Comparison of ENCODE assay signal across 27 mouse cellular contexts in the genomic region with DNA sequence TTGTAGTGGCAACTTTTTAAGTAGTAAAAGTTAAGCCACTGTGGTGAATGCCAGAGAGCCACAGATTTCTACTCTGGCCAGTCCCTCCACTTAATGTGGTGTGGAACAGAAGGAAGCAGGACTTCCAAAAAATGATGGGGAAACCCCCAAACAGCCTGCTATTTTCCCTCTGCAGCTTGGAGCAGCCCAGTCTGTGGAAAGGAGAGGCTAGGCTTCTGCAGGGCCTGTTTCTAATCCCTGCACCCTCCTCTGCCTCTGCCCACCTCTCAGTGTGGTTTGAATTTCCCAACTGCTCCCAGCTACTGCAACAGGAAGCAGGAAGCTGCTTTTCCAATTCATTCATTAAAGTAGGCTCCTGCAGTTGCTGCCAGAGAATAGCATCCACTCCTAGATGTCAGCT.
DNase-seq lines count a peak whose midpoint lies in the region; ATAC-seq and TF ChIP-seq lines count a peak whose summit lies in the region.
"Had no signal": no experiment of that assay in that cellular context is flagged by ENCODE, and none has a peak within 500 bp of the region (broad histone marks: within the 10 kb centered on the region; RNA-seq: fewer than 3 reads in every experiment).

No protein-coding gene starts in this region.

- TF ChIP-seq CTCF in intestine, postnatal 0 days (IDR thresholded peaks at IDR 0.05; ENCODE audit: low read depth): no peak

- H3K4me1 ChIP-seq in heart, embryonic 13.5 days: peaks cover 44% of the 10 kb centered on the region
- peaks cover 88% of the 10 kb centered on the region for H3K4me1 ChIP-seq in embryonic facial prominence, embryonic 10.5 days
- H3K4me1 ChIP-seq in embryonic facial prominence, embryonic 13.5 days: peaks cover 62% of the 10 kb centered on the region
- H3K4me1 ChIP-seq in limb, embryonic 11.5 days (ENCODE audit: control insufficient read depth, insufficient read depth, low read length): peaks cover 49% of the 10 kb centered on the region
- H3K4me1 ChIP-seq in intestine, postnatal 0 days (replicated peaks; ENCODE audit: control insufficient read depth, insufficient read depth, low read length): no peaks in the 10 kb centered on the region

- 0 out of 2 replicates have a peak overlapping the region, but pooled peaks have one; percentile 1 for H3K27ac ChIP-seq in heart, embryonic 13.5 days (replicated peaks)
- peak overlapping the region; percentile 72 for H3K27ac ChIP-seq in embryonic facial prominence, embryonic 10.5 days (replicated peaks)
- peak overlapping the region; percentile 68 for H3K27ac ChIP-seq in embryonic facial prominence, embryonic 13.5 days
- peak overlapping the region; percentile 48; the same call in 1 of the 2 replicates for H3K27ac ChIP-seq in limb, embryonic 11.5 days (replicated peaks; ENCODE audit: low read depth, low read length)
- no peak overlapping the region for H3K27ac ChIP-seq in intestine, postnatal 0 days (ENCODE audit: low read depth, low read length)
- H3K27ac ChIP-seq: forebrain, embryonic 13.5 days; hindbrain, embryonic 13.5 days; liver, embryonic 13.5 days; midbrain, embryonic 10.5 days; neural tube, embryonic 12.5 days; stomach, postnatal 0 days had no signal

- no peak for DNase-seq in heart, adult 8-10 months (ENCODE audit: low spot score)
- no peak for DNase-seq in embryonic facial prominence, embryonic 10.5 days (ENCODE audit: low spot score)
- DNase-seq in limb, embryonic 11.5 days (ENCODE audit: low spot score): no peak
- DNase-seq in embryo, embryonic 9.5 days (ENCODE audit: extremely low spot score): no peak
- DNase-seq: cerebellum, adult 2 months; cerebellum, postnatal 14 days; gastrocnemius, postnatal 36 days; heart, postnatal 4 days; kidney, postnatal 10 days; layer of hippocampus, adult 9-11 months; liver, embryonic 13.5 days; lung, adult 18-20 months; lung, postnatal 10 days; right cerebral cortex, adult 18-20 months; thymus, adult 18-20 months; thymus, postnatal 25 days had no signal

- no peaks in the 10 kb centered on the region for H3K27me3 ChIP-seq in heart, embryonic 13.5 days (replicated peaks)
- no peaks in the 10 kb centered on the region for H3K27me3 ChIP-seq in embryonic facial prominence, embryonic 10.5 days (replicated peaks; ENCODE audit: low read depth, poor library complexity, severe bottlenecking)
- H3K27me3 ChIP-seq in embryonic facial prominence, embryonic 13.5 days: no peaks in the 10 kb centered on the region
- H3K27me3 ChIP-seq in limb, embryonic 11.5 days (ENCODE audit: control insufficient read depth, insufficient read depth, low read length): no peaks in the 10 kb centered on the region
- H3K27me3 ChIP-seq in intestine, postnatal 0 days (replicated peaks; ENCODE audit: control insufficient read depth, insufficient read depth, low read length): no peaks in the 10 kb centered on the region
- H3K27me3 ChIP-seq: forebrain, embryonic 13.5 days; hindbrain, embryonic 13.5 days; liver, embryonic 13.5 days; neural tube, embryonic 12.5 days had no signal

- peaks cover 15% of the 10 kb centered on the region; the same call in 1 of the 2 replicates for H3K36me3 ChIP-seq in heart, embryonic 13.5 days
- H3K36me3 ChIP-seq in embryonic facial prominence, embryonic 10.5 days (replicated peaks): peaks cover 11% of the 10 kb centered on the region; the same call in 1 of the 2 replicates
- 0 out of 2 replicates have a peak, but pooled peaks cover 6% of the 10 kb centered on the region for H3K36me3 ChIP-seq in embryonic facial prominence, embryonic 13.5 days
- no peaks in the 10 kb centered on the region for H3K36me3 ChIP-seq in limb, embryonic 11.5 days (ENCODE audit: control insufficient read depth, insufficient read depth, low read length)
- no peaks in the 10 kb centered on the region for H3K36me3 ChIP-seq in intestine, postnatal 0 days (ENCODE audit: control insufficient read depth, insufficient read depth)
- H3K36me3 ChIP-seq: hindbrain, embryonic 13.5 days; liver, embryonic 13.5 days; midbrain, embryonic 10.5 days; neural tube, embryonic 12.5 days had no signal

- no peak for ATAC-seq in heart, embryonic 13.5 days (ENCODE audit: extremely low read depth, insufficient number of reproducible peaks, low FRiP score, low TSS enrichment)
- ATAC-seq in embryonic facial prominence, embryonic 13.5 days (ENCODE audit: insufficient number of reproducible peaks, insufficient read depth, low FRiP score, low TSS enrichment, low read depth): no peak
- ATAC-seq in limb, embryonic 11.5 days (ENCODE audit: insufficient number of reproducible peaks, low FRiP score, low TSS enrichment, low read depth): no peak
- no peak for ATAC-seq in intestine, postnatal 0 days
- ATAC-seq: CD4-positive, CD25-positive, alpha-beta regulatory T cell, adult 4 months; forebrain, embryonic 13.5 days; intestine, embryonic 16.5 days had no signal

- H3K9ac ChIP-seq in heart, embryonic 13.5 days: no peak overlapping the region
- no peak overlapping the region for H3K9ac ChIP-seq in embryonic facial prominence, embryonic 13.5 days
- no peak overlapping the region for H3K9ac ChIP-seq in limb, embryonic 11.5 days (ENCODE audit: low read length)
- no peak overlapping the region for H3K9ac ChIP-seq in intestine, postnatal 0 days (ENCODE audit: low read depth, low read length)
- H3K9ac ChIP-seq: forebrain, embryonic 13.5 days; hindbrain, embryonic 13.5 days; liver, embryonic 13.5 days; neural tube, embryonic 12.5 days had no signal

- no peak overlapping the region for H3K4me2 ChIP-seq in heart, embryonic 13.5 days
- no peak overlapping the region for H3K4me2 ChIP-seq in embryonic facial prominence, embryonic 13.5 days
- no peak overlapping the region for H3K4me2 ChIP-seq in limb, embryonic 11.5 days (ENCODE audit: low read depth, severe bottlenecking)
- no peak overlapping the region for H3K4me2 ChIP-seq in intestine, postnatal 0 days (replicated peaks; ENCODE audit: low read depth)
- H3K4me2 ChIP-seq: forebrain, embryonic 13.5 days; hindbrain, embryonic 13.5 days; liver, embryonic 13.5 days; neural tube, embryonic 12.5 days had no signal

- no peak overlapping the region for H3K4me3 ChIP-seq in heart, embryonic 13.5 days
- H3K4me3 ChIP-seq in embryonic facial prominence, embryonic 10.5 days: no peak overlapping the region
- H3K4me3 ChIP-seq in embryonic facial prominence, embryonic 13.5 days: no peak overlapping the region
- H3K4me3 ChIP-seq in limb, embryonic 11.5 days (ENCODE audit: low read depth, low read length): no peak overlapping the region
- H3K4me3 ChIP-seq in intestine, postnatal 0 days (ENCODE audit: low read depth, low read length): no peak overlapping the region
- H3K4me3 ChIP-seq: forebrain, embryonic 13.5 days; hindbrain, embryonic 13.5 days; liver, embryonic 13.5 days; midbrain, embryonic 10.5 days; myocyte; neural tube, embryonic 12.5 days had no signal

- no peaks in the 10 kb centered on the region for H3K9me3 ChIP-seq in heart, embryonic 13.5 days
- no peaks in the 10 kb centered on the region; the same call in 1 of the 2 replicates for H3K9me3 ChIP-seq in embryonic facial prominence, embryonic 10.5 days
- no peaks in the 10 kb centered on the region for H3K9me3 ChIP-seq in embryonic facial prominence, embryonic 13.5 days
- H3K9me3 ChIP-seq in limb, embryonic 11.5 days (ENCODE audit: control insufficient read depth, low read length): no peaks in the 10 kb centered on the region
- H3K9me3 ChIP-seq in intestine, postnatal 0 days (ENCODE audit: control insufficient read depth): no peaks in the 10 kb centered on the region
- H3K9me3 ChIP-seq: forebrain, embryonic 13.5 days; liver, embryonic 13.5 days; midbrain, embryonic 10.5 days; neural tube, embryonic 12.5 days had no signal
